Mouse (Mus musculus): ENCODE measurements around the gene Pmvk.

The Pmvk gene

DNA sequence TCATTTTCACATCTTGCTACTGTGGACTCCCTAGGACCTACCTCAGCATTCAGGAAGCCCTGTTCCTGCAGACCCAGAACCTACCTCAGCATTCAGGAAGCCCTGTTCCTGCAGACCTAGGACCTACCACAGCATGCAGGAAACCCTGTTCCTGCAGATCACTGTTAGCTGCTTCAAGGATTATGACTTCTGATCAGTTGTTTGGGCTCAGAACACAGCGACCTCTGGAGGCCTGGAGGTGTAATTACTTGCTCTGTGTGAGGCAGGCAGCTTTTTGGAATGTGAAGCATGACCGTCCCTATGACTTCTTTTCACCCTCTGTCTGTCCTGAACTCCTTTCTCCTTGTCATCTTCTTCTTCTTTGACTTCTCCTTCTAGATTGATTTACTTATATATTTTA, 27.1 kb downstream of the Pmvk start:
- peak; percentile 84 for DNase-seq (ENCODE audit: low read depth)

DNA sequence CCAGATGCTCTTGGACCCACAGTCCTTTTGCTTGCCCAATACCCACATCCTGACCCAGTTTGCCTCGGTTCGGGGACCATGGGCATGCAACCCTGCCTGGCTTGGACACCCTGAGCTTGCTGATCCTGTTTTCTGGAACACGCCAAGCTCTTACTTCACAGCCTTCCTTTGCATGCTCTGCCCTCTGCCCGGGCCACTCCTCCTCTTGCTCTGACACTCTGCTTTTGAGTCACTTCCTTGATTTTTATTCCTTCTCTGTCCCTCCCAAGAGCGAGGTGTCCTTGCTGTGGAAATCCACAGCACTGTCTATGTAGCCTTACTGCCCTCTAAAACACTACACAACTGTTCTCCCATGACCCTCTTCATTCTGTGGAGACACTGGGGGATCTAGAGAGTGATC, 27.9 kb downstream of the Pmvk start:
- no peak for DNase-seq (ENCODE audit: low read depth)

DNA sequence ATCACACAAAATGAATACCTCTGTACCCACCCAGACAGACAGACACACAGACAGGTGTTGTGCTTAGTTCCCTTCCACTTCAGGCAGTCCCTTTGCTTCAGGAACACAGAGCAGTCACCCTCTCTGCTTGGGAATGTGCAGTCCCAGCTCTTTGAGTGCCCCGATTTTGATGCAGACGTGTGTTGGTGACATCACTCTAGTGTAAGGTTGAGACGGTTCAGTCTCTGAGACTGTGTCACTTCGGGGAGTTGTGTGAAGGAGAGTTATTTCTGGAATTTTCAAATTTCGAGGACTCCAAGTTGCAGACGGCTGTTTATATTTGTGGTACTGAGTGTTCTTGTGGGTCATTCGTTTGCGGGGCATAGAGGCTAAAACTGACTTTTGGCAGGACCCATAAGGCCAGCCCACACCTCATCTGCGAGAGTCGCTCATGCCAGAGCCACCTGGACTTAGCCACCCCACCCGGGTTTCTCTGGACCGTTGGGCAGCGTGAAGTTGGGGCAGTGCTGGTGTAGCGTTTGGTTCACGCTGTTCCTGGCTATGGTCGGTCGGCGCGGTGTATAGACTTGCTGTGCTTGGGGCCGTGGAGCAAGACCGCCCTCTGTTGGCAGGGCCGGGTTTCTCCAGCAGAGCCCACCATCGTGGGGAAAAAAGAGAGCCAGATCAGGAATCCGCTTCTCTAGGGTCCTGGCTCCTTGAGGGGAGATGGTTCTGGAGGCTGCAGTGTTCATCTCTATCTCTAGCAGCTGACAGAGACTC, 30.6 kb downstream of the Pmvk start:
- peak; percentile 87 for DNase-seq (ENCODE audit: low read depth)

DNA sequence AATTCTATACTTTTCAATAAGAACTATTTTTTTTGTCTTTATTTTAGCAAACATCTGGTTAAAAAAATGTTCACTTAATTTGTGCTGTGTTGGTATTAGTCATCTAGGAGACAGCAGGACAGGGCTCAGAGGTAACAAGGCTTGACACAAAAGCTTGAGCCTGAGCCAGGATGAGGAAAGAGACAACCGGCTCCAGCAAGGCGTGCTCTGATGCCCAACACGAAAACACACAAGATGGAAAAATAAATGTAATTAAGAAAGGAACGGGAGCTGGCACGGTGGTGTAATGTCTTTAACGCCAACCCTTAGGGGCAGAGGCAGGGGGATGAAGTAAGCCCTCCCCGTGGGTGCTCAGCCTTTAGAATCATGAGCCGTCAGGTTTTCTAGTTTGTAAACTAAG, 31.8 kb downstream of the Pmvk start:
- no peak for DNase-seq (ENCODE audit: low read depth)

DNA sequence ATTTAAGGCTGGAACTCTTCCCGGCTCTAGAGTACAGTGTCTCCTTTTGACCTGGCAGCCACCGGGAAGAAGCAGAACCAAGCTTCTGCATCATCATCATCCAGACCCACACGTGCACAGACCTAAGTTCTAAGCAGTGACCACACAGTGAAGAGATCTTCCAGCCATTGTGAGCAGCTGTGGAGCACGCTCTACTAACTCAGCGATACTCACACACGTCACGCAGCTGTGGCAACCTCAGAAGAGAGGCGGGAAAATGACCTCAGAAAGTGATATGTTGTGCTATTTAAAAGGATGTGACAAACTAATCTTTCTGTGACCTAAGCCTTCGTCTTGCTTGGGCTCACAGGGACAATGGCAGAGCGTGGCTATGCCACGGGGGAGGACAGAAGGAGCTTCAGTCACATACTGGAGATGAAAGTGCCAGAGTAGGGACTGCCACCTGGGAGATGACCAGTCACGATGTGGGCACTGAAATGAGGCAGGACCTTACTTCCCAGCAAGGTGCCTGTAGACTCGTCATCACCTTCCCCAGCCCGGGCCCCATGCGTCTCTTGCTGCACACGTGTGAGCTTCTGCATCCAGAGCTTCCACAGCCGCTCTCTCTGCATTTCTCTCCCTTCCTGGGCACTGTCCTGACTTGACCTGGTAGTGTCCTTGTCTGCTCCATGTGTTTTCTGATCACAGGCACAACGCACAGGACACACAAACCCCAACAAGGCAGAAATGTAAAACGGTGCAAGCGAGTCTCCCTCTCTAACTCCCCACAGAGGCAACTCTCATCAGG, 32.8 kb downstream of the Pmvk start:
- no peak for DNase-seq (ENCODE audit: low read depth)

DNA sequence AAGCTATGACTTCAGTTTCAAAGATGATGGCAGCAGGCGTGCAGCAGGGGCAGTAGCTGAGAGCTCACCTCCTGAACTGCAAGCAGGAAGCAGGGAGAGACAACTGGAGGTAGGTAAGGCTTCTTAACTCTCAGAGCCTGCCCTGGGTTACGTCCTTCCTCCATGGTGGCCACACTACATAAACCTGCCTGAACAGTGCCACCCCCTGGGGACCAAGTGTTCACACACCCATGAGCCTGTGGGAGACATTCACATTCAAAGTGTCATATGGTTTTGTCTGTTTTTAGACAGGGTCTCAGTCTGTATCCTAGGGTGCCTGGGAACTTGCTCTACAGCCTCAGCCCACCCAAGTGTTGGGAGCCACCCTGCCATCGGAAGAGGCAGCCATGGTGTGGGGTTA, 36.4 kb downstream of the Pmvk start:
- DNase-seq (ENCODE audit: low read depth), result peak; percentile 36

DNA sequence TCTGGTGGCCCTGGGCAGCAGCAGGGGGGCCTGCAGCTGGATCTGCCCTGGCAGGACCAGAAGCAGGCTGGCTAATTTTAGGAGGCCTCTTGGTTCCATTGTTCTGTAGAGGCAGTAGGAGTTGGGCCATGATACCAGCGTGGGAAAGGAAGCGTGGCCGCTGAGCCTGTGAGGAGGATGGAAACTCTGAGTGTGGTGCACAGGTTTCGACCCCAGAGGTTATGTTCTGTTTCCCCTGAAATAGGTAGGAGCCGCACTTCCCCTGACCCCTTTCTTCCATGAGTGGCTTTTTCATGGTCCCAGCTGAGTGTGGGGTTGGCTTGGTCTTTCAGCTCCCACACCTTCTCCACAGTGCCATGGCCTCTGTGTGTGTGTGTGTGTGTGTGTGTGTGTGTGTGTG, 37.2 kb downstream of the Pmvk start:
- DNase-seq (ENCODE audit: low read depth), result peak; percentile 49

DNA sequence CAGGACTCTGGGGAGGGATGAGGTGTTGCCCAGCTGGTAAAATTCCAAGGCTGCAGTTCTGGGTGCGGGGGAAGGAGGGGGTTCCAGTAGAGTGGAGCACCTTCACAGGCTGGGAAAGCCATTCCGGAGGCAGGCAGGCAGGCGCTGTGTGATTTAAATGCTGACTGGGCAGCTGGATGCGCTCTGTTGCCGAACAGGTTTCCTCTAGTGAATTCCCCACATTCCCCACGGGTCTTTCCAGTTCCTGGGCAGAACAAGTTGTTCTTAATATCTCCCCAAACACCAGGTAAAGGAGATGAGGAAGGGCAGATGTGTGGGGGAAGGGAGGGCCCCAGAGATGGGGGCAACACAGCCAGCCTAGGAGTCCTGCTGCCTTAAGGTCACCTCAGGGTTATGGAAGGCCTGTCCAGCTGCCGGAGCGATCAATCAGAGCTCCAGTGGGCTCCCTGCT, 38.4 kb downstream of the Pmvk start:
- no peak for DNase-seq (ENCODE audit: low read depth)

DNA sequence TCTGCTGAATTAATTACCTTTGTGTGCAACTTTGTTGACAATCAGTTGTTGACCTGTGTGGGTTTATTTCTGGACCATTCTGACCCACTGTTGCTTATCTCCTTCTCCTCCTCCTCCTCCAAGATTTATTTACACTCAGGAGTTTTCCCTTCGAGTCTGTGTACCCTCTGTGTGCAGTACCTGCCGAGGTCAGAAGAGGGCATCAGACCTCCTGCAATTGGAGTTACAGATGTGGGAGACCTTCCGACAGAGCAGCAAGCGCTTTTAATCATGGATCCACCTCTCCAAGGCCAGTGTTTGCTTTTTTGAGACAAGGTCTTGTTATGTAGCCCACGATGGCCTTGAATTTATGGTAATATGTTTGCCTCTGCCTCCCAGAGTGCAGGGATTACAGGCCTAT, 40.3 kb downstream of the Pmvk start:
- DNase-seq (ENCODE audit: low read depth), result no peak

DNA sequence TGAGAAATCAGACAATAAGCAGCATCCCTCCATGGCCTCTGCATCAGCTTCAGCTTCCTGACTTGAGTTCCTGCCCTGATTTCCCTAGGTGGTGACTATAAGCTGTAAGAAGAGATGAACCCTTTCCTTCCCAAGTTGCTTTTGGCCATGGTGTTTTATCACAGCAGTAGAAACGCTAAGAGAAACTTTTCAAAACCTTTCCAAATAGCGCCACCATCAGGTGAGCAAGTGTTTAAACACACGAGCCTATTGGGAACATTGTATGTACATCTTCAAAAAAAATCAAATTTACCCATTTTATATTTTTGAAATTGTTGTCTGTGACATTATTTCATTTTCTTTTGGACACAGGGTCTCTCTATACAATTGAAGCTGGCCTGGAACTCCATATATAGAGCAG, 42.0 kb downstream of the Pmvk start:
- peak; percentile 31 for DNase-seq (ENCODE audit: low read depth)

DNA sequence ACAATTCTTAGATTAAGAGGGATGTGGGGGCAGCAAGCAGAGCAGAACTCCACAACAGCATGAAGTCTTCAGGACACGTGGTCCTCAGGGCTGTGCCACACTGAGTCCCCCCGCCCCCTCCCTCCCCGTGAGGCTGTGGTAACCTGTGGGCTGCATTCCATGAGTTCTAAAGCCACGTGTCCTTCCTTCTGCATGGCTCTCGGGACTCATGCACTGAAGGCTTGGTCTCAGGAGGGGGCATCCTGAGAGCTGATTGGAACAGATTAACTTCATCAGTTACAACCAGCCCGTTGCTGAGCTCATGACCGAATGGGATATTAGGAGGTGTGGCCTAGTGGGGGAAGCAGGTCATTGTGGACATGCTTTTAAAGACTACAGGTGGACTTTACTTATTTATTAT, 45.4 kb downstream of the Pmvk start:
- no peak for DNase-seq (ENCODE audit: low read depth)

DNA sequence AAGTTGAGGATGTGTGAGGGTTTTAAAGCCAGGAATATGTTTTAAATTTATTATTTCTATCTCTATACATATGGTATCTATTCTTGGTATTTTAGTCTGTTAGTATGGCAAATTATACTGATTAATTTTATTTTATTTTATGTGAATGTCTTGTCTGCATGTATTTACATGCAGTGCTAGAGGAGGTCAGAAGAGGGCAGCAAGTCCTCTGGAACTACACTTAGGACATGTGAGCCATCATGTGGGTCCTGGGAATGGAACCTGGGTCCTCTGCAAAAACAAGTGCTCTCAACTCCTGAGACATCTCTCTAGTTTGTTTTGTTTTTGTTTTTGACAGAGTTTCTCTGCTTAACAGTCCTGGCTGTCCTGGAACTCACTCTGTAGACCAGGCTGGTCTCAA, 47.1 kb downstream of the Pmvk start:
- DNase-seq (ENCODE audit: low read depth), result no peak

DNA sequence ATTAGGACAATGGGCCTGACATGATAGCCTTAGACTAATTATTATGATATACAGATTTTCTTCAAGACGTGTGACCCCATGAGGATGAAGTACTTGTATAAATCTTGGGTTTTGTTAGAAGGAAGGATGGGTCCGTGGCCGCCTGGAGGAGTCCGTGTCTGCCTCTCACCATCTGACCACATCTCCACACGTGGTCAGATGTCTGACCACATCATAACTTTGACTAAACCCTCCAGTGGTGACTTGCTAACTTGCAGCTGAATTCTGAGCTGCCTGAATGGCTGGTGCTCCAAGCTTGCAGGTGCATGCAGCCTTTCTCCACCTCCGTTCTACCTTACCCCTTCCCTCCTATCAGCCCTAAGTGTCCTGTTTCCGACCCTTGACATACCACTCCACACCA, 48.2 kb downstream of the Pmvk start:
- no peak for DNase-seq (ENCODE audit: low read depth)

DNA sequence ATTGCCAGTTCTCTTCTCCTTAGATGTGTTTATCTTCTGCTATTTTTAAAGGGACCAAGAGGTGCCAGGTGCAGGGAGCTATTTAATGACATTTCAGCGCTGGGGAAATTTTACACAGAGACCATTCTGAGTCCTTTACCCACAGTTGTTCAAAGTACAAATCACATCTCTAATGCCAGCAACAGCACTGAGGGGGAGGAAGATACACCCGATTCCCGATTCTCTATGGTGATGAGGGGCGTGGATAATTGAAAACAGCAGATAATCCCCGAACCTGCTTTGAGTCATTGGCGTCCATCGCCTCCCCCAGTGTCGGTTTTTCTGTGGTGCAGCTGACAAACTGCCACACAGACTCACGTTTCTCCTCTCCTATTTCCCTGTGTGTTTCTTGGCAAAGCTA, 53.7 kb downstream of the Pmvk start:
- no peak for DNase-seq (ENCODE audit: low read depth)

DNA sequence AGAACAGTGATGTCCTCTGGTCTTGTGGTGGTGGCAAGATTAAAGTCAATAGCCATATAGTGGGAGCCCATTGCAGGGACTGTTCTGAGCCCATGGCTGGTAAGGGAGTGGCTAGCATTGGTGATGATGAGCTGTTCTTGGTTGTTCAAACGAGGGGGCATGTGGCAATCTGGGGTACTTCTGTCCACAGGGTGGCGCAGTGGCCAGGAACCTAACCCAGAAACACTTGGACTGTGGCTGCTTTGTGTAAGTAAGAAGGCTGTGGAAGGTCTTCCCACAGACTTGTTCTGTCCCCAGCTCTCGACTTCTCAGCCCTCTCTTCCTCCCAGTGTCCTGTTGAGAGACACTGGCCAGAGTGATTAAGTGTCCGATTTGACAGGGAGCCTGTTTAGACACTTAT, 56.6 kb downstream of the Pmvk start:
- peak; percentile 56 for DNase-seq (ENCODE audit: low read depth)

DNA sequence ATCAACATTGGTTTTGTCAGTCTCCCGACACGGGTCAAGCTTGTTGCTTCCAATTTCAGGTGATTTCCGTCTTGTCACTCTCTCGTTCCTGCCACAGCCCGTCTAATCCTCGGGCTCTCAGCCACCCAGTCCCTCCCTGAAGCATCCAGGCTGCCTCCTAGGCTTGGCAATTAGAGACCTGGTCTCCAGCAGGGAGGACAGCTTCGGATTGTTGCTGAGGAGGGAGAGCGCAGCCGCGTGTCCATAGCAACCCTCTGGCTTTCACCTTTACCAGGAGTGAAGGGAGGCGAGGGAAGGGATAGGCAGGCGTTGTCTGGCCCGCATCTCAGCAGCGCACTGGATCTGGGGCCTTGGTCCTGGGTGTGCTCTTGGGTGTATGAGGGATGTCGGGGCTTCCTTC, 57.1 kb downstream of the Pmvk start:
- DNase-seq (ENCODE audit: low read depth), result no peak

DNA sequence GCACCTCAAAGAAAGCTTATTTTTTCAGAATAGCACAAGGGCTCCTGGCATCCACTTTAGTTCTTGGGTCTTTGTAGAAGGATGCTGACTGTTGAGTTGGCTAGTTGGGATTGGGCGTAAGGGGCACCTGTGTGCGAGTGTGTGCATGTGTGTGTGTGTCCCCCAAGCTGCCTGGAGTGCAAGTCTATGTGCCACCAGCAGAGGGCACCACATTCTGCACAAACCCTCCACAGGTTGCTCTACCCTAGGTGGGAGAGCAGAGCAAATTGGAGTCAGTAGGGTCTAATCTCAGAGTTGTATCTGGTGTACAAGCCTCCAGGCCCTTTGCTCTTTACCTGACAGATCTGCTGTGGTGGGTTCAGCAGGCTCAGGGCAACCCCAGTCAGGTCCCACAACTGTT, 57.9 kb downstream of the Pmvk start:
- peak; percentile 55 for DNase-seq (ENCODE audit: low read depth)

DNA sequence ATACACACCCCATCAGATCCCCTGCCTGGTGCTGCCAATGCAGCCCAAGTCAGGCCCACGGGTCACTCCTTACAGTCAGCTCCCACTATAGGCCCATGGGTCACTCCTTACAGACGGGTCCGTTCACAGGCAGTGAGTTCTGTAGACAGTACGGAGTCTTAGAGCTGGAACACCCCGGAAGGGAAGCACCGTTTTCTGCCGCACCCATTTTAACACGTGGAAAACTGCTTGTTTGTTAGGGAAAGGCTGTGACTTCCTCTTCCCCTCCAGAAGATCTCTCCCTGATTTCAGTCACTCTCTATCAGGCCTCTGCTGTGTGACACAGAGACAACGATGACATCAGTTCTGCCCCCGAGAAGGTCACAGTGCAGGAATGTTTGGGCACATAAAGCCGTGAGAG, 61.1 kb downstream of the Pmvk start:
- DNase-seq (ENCODE audit: low read depth), result no peak

DNA sequence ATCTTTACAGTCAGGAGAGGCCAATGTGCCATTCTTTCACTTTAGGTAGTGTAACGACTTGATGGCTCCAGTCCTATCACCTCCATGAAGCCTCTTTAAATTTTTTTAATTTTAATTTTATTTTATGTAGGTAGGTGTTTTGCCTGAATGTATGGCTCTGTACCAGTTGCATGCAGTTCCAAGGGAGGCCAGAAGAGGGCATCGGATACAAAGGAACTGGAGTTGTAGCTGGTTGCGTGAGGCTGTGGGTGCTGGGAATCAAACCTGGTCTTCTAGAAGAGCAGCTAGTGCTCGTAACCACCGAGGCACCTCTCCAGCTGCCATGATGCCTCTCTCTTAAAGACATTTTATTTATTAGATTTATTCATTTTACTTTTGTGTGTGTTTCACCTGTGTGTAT, 62.0 kb downstream of the Pmvk start:
- no peak for DNase-seq (ENCODE audit: low read depth)
